9 mouse cellular contexts compared by ENCODE assay signal in the genomic region with DNA sequence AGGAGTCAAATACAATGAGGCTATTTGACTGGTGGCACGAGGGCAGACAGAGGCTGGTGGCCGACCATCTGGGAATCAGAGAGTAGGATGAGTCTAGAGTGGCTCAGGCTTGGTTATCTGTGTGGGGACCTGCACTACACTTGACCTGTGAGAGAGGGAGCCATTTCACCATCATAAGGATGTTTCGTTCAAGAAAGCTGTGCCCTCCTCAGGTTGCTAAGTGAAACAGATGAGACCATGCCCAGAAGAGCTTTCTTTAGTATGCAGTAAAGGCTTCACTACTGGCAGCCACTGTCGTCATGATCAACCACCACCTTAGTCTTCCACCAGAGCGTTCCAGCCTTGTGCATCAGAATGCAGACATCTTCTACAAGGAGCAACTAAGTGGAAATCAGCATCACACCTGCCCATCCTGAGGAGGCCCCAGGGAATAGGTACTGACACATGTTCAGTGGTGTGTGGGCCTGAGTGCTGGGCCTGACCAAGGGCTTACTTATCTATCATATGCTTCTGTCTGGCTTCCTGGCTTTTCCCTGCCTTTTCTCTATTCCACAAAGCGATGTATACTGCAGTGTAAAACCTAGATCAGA.
DNase-seq lines count a peak whose midpoint lies in the region; ATAC-seq and TF ChIP-seq lines count a peak whose summit lies in the region.
"Had no signal": no experiment of that assay in that cellular context is flagged by ENCODE, and none has a peak within 500 bp of the region (broad histone marks: within the 10 kb centered on the region; RNA-seq: fewer than 3 reads in every experiment).

No protein-coding gene starts in this region.

- no peak overlapping the region for H3K9ac ChIP-seq in neural tube, embryonic 11.5 days (ENCODE audit: low read length)
- H3K9ac ChIP-seq in intestine, postnatal 0 days (ENCODE audit: low read depth, low read length), result no peak overlapping the region

- H3K27ac ChIP-seq in neural tube, embryonic 11.5 days (ENCODE audit: low read depth, low read length), result no peak overlapping the region
- no peak overlapping the region for H3K27ac ChIP-seq in bone marrow, adult 2 months (ENCODE audit: control insufficient read depth, insufficient read depth, low read depth, low read length, poor library complexity)
- H3K27ac ChIP-seq in intestine, postnatal 0 days (ENCODE audit: low read depth, low read length), result no peak overlapping the region

- H3K9me3 ChIP-seq in neural tube, embryonic 11.5 days (ENCODE audit: control insufficient read depth, low read length), result no peaks in the 10 kb centered on the region
- no peaks in the 10 kb centered on the region for H3K9me3 ChIP-seq in intestine, postnatal 0 days (ENCODE audit: control insufficient read depth)

- H3K4me1 ChIP-seq in neural tube, embryonic 11.5 days (ENCODE audit: control insufficient read depth, insufficient read depth, low read length), result no peaks in the 10 kb centered on the region
- peaks cover 2% of the 10 kb centered on the region for H3K4me1 ChIP-seq in bone marrow, adult 2 months (ENCODE audit: control insufficient read depth, insufficient read depth, low read length)
- H3K4me1 ChIP-seq in intestine, postnatal 0 days (replicated peaks; ENCODE audit: control insufficient read depth, insufficient read depth, low read length), result no peaks in the 10 kb centered on the region
- peaks cover 3% of the 10 kb centered on the region; the same call in 1 of the 2 replicates for H3K4me1 ChIP-seq in lung, adult 2 months (ENCODE audit: control insufficient read depth, insufficient read depth, low read length)

- H3K27me3 ChIP-seq in neural tube, embryonic 11.5 days (ENCODE audit: control insufficient read depth, insufficient read depth, low read length), result no peaks in the 10 kb centered on the region
- H3K27me3 ChIP-seq in intestine, postnatal 0 days (replicated peaks; ENCODE audit: control insufficient read depth, insufficient read depth, low read length), result no peaks in the 10 kb centered on the region

- H3K4me2 ChIP-seq in neural tube, embryonic 11.5 days (ENCODE audit: low read depth), result no peak overlapping the region
- no peak overlapping the region for H3K4me2 ChIP-seq in intestine, postnatal 0 days (replicated peaks; ENCODE audit: low read depth)

- H3K36me3 ChIP-seq in neural tube, embryonic 11.5 days (ENCODE audit: control insufficient read depth, insufficient read depth, low read length), result no peaks in the 10 kb centered on the region
- peaks cover 56% of the 10 kb centered on the region for H3K36me3 ChIP-seq in intestine, postnatal 0 days (ENCODE audit: control insufficient read depth, insufficient read depth)

- TF ChIP-seq CTCF in bone marrow, adult 2 months (IDR thresholded peaks at IDR 0.05; ENCODE audit: control insufficient read depth, insufficient read depth, low read length), result peak; percentile 63
- TF ChIP-seq CTCF in intestine, postnatal 0 days (IDR thresholded peaks at IDR 0.05; ENCODE audit: low read depth), result peak; percentile 88
- TF ChIP-seq CTCF in lung, adult 2 months (IDR thresholded peaks at IDR 0.05; ENCODE audit: insufficient read depth, low read length), result peak; percentile 45

- no peak for TF ChIP-seq POLR2A in bone marrow, adult 2 months (IDR thresholded peaks at IDR 0.05; ENCODE audit: borderline replicate concordance, control insufficient read depth, low read depth, low read length)
- no peak for TF ChIP-seq POLR2A in lung, adult 2 months (IDR thresholded peaks at IDR 0.05; ENCODE audit: borderline replicate concordance, extremely low read depth, low read depth, low read length)

- H3K4me3 ChIP-seq in neural tube, embryonic 11.5 days (ENCODE audit: low read depth, low read length), result no peak overlapping the region
- H3K4me3 ChIP-seq in bone marrow, adult 2 months (replicated peaks; ENCODE audit: control insufficient read depth, low read depth, low read length), result no peak overlapping the region
- H3K4me3 ChIP-seq in intestine, postnatal 0 days (ENCODE audit: low read depth, low read length), result no peak overlapping the region
- H3K4me3 ChIP-seq in lung, adult 2 months (replicated peaks; ENCODE audit: extremely low read depth, low read depth, low read length), result no peak overlapping the region
- H3K4me3 ChIP-seq: erythroblast, embryonic 14.5 days had no signal

- ATAC-seq in neural tube, embryonic 11.5 days (ENCODE audit: insufficient read depth, low FRiP score, low TSS enrichment), result 0 out of 2 replicates have a peak, but pooled peaks have one; percentile 48
- ATAC-seq in erythroblast, adult 5-6 weeks (replicated peaks; ENCODE audit: low FRiP score, poor library complexity, severe bottlenecking), result peak; percentile 72
- peak; percentile 59; the same call in 1 of the 2 replicates for ATAC-seq in intestine, postnatal 0 days

- 56% methylated on average over 6 of the region's 6 CpGs for WGBS in neural tube, embryonic 11.5 days
- WGBS in bone marrow, adult 2 months, result 41% methylated on average over 6 of the region's 6 CpGs
- 51% methylated on average over 6 of the region's 6 CpGs for WGBS in intestine, postnatal 0 days
- WGBS in lung, adult 2 months, result 47% methylated on average over 6 of the region's 6 CpGs

- peak; percentile 36 for DNase-seq in neural tube, embryonic 11.5 days (ENCODE audit: low spot score)
- no peak for DNase-seq in neural tube, embryonic 10.5 days (ENCODE audit: extremely low spot score, low spot score)
- DNase-seq in lung, adult 2 months, result peak; percentile 26
- peak; percentile 66 for DNase-seq in retina, postnatal 1 day
- no peak for DNase-seq in ovary, postnatal 36 days (ENCODE audit: low spot score)

Comparison
In these comparisons a context has a peak if more than half of its experiments do, and no peak if none do; other contexts are left out.
1. DNase-seq: peak in neural tube, embryonic 11.5 days (single experiment), lung, adult 2 months (single experiment) and retina, postnatal 1 day (single experiment); none in neural tube, embryonic 10.5 days (single experiment) and ovary, postnatal 36 days (single experiment).
2. Peak in every context shown above with its lines, with median percentiles within 50 percentile points of each other: ATAC-seq and CTCF ChIP-seq.